Mouse (Mus musculus) midbrain, postnatal 0 days (tissue): ENCODE measurements around the gene Fam84a. TPM values are rescaled to one million over a fixed set of nuclear protein-coding genes. Genes with fewer than 3 reads are reported as not detected.
A peak's percentile ranks its signal among the peaks of the same experiment; 100 is the strongest.

Experiments used
- ATAC-seq: fragments of 200-750 bp; cut with Nextera tagmentation; 2 replicates; pipeline ENCODE4 v1.8.0; 2017; ENCODE audit warnings: moderate number of reproducible peaks, mild to moderate bottlenecking, moderate TSS enrichment, moderate library complexity; ENCODE audit not compliant: low FRiP score
- DNase-seq: peaks from one replicate; pipeline ENCODE4 v3.0.0-alpha.2; 2015; ENCODE audit warnings: low spot score
- H3K27ac ChIP-seq: fragments of 300-500 bp; sonication (generic); 2 replicates; pipeline ENCODE4 v1.5.1; 2014; ENCODE audit warnings: low read depth, mild to moderate bottlenecking, low read length, mixed read lengths
- H3K27me3 ChIP-seq: fragments of 300-500 bp; sonication (generic); 2 replicates; pipeline ENCODE4 v1.6.1; 2014; ENCODE audit warnings: low read length, control low read depth, mixed read lengths; ENCODE audit not compliant: insufficient read depth
- H3K36me3 ChIP-seq: fragments of 300-500 bp; sonication (generic); 2 replicates; pipeline ENCODE4 v1.6.1; 2014; ENCODE audit warnings: low read length, control low read depth, mixed read lengths; ENCODE audit not compliant: insufficient read depth
- H3K4me1 ChIP-seq: fragments of 300-500 bp; sonication (generic); 2 replicates; pipeline ENCODE4 v1.6.1; 2014; ENCODE audit warnings: mild to moderate bottlenecking, control low read depth, antibody characterized with exemption, low read length, mixed read lengths; ENCODE audit not compliant: insufficient read depth
- H3K4me2 ChIP-seq: fragments of 300-500 bp; sonication (generic); 2 replicates; pipeline ENCODE4 v1.6.1; 2014; ENCODE audit warnings: low read depth, mild to moderate bottlenecking, low read length, mixed read lengths; ENCODE audit not compliant: poor library complexity, severe bottlenecking
- H3K4me3 ChIP-seq: fragments of 300-500 bp; sonication (generic); 2 replicates; pipeline ENCODE4 v1.5.1; 2014; ENCODE audit warnings: low read depth, mild to moderate bottlenecking, low read length, moderate library complexity
- H3K9ac ChIP-seq: fragments of 300-500 bp; sonication (generic); replicated peaks from 2 replicates; pipeline ENCODE4 v1.6.1; 2014; ENCODE audit warnings: mild to moderate bottlenecking, low read length, moderate library complexity, mixed read lengths; ENCODE audit not compliant: poor library complexity, severe bottlenecking
- H3K9me3 ChIP-seq: fragments of 300-500 bp; sonication (generic); 2 replicates; pipeline ENCODE4 v1.6.1; 2016; ENCODE audit warnings: low read length, control low read depth
- CTCF ChIP-seq: IDR thresholded peaks from 2 replicates; pipeline ENCODE4 v1.5.1; 2016; ENCODE audit warnings: antibody characterized with exemption, mild to moderate bottlenecking
- WGBS: fragments of 180-500 bp; shearing (Covaris S2); extraction: QIAGEN DNeasy Blood & Tissue Kit; methylation state at CpG from one replicate; pipeline ENCODE4 v1.1.7; 2014; 5-methylcytosine and 5-hydroxymethylcytosine counted together
- polyA plus RNA-seq: library from polyadenylated mRNA; unstranded; fragments of >200 nt; fragmentation: Nextera tagmentation; extraction: Ambion mirVana; gene quantifications from 2 replicates; pipeline ENCODE4 v1.2.1, GENCODE M21; 2015
- total RNA-seq: library from RNA; depleted of rRNA; stranded (reverse); fragments of >200 nt; gene quantifications from 2 replicates; pipeline ENCODE4 v1.2.3, GENCODE M21; 2014; rRNA removed

The Fam84a gene
- total RNA-seq (86.3 and 88.1 TPM in 2 replicates), polyA plus RNA-seq (51.9 and 53.0 TPM in 2 replicates)

GRCm38 (mm10) chr12:14151921-14152320, at the start of gene Fam84a:
Gene Fam84a (minus strand): TSS chr12:14152054.
- no peaks in the 10 kb centered on the region for H3K27me3 ChIP-seq
- WGBS = under 1% methylated on average over 26 of the region's 31 CpGs
- peak; percentile 97 for ATAC-seq
- no peaks in the 10 kb centered on the region for H3K4me1 ChIP-seq
- peak within 1 kb of the TSS; percentile 65 for H3K9ac ChIP-seq
- no peak for TF ChIP-seq CTCF
- no peaks in the 10 kb centered on the region for H3K36me3 ChIP-seq
- H3K9me3 ChIP-seq = no peaks in the 10 kb centered on the region
- peak within 1 kb of the TSS; percentile 71 for H3K27ac ChIP-seq
- peak within 1 kb of the TSS; percentile 68 for H3K4me3 ChIP-seq
- H3K4me2 ChIP-seq = peak within 1 kb of the TSS; percentile 91
- DNase-seq = peak; percentile 99

GRCm38 (mm10) chr12:14195479-14195878, 43.6 kb upstream of the Fam84a start:
- Histone ChIP-seq H3K27ac (no peak overlapping the region), H3K4me2 (no peak overlapping the region), H3K4me1 (no peaks in the 10 kb centered on the region), H3K4me3 (no peak overlapping the region), H3K9me3 (no peaks in the 10 kb centered on the region), H3K36me3 (no peaks in the 10 kb centered on the region), H3K9ac (no peak overlapping the region), H3K27me3 (no peaks in the 10 kb centered on the region)
- whole genome bisulfite sequencing = 69% methylated on average over 3 of the region's 3 CpGs
- TF ChIP-seq CTCF = no peak
- no peak for ATAC-seq
- DNase-seq = no peak

GRCm38 (mm10) chr12:14186689-14187195, 34.9 kb upstream of the Fam84a start:
- Histone ChIP-seq H3K27me3 (no peaks in the 10 kb centered on the region), H3K4me2 (no peak overlapping the region), H3K9ac (no peak overlapping the region), H3K9me3 (no peaks in the 10 kb centered on the region), H3K36me3 (no peaks in the 10 kb centered on the region), H3K4me3 (no peak overlapping the region), H3K27ac (no peak overlapping the region), H3K4me1 (no peaks in the 10 kb centered on the region)
- ATAC-seq (no peak), DNase-seq (no peak)
- whole genome bisulfite sequencing = 86% methylated on average over 3 of the region's 3 CpGs
- no peak for TF ChIP-seq CTCF

- Histone ChIP-seq H3K9me3 (no peaks in the 10 kb centered on the region), H3K4me2 (no peak overlapping the region), H3K4me1 (no peaks in the 10 kb centered on the region), H3K36me3 (no peaks in the 10 kb centered on the region), H3K27ac (no peak overlapping the region), H3K9ac (no peak overlapping the region), H3K27me3 (no peaks in the 10 kb centered on the region), H3K4me3 (no peak overlapping the region)
- peak; percentile 49 for DNase-seq
- no peak for ATAC-seq
- no peak for TF ChIP-seq CTCF
- WGBS = 63% methylated on average over 2 of the region's 2 CpGs
These were observed 13.9 kb upstream of the Fam84a start for GRCm38 (mm10) chr12:14165713-14166112.

- H3K9ac ChIP-seq = no peak overlapping the region
- 97% methylated on average over 1 of the region's 1 CpGs for WGBS
- no peaks in the 10 kb centered on the region for H3K4me1 ChIP-seq
- no peak for TF ChIP-seq CTCF
- no peak overlapping the region for H3K27ac ChIP-seq
- no peak for ATAC-seq
- H3K36me3 ChIP-seq = no peaks in the 10 kb centered on the region
- H3K27me3 ChIP-seq = no peaks in the 10 kb centered on the region
- H3K4me2 ChIP-seq = no peak overlapping the region
- no peak for DNase-seq
- H3K9me3 ChIP-seq = no peaks in the 10 kb centered on the region
- H3K4me3 ChIP-seq = no peak overlapping the region
These were observed 13.1 kb upstream of the Fam84a start for GRCm38 (mm10) chr12:14164936-14165335.

- Histone ChIP-seq H3K9ac (peak overlapping the region; percentile 65; the same call in 1 of the 2 replicates), H3K27ac (no peak overlapping the region), H3K4me3 (peak overlapping the region; percentile 68), H3K36me3 (no peaks in the 10 kb centered on the region), H3K9me3 (no peaks in the 10 kb centered on the region), H3K4me1 (no peaks in the 10 kb centered on the region), H3K27me3 (no peaks in the 10 kb centered on the region), H3K4me2 (peak overlapping the region; percentile 91)
- TF ChIP-seq CTCF = no peak
- ATAC-seq (0 out of 2 replicates have a peak, but pooled peaks have one; percentile 21), DNase-seq (peak; percentile 60)
- under 1% methylated on average over 14 of the region's 14 CpGs for WGBS
These were observed 572 bp upstream of the Fam84a start for GRCm38 (mm10) chr12:14152426-14152825.
